Mouse (Mus musculus): ENCODE measurements around the gene Cfap61. TPM values are rescaled to one million over a fixed set of nuclear protein-coding genes. Genes with fewer than 3 reads are reported as not detected.
"Not testable (repeated sequence)": the region's sequence is repeated elsewhere in the genome, so short reads cannot be mapped to it uniquely, and the experiment has no call there.

Cfap61 gene
- polyA plus RNA-seq, 1 experiment, result 0.23 TPM

DNA sequence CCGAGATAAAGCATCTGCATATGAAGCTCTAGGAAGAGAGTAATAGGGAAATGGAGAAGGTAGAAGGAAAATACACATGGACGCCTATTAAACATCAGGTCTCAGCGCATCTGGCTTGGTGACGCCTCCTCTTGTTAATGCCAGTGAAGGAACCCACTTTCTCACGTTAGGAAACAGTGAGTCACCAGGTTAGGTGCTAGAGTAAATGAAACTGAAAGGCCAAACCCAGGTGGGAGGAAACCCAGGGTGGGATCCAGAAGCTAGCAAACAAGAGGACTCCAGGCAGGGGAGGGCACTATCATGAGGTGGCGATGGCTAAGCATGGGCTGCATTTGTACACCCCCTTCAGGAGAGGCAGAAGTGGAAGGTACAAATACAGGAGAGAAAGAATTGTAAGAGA lies 29.4 kb upstream of the Cfap61 start:
- DNase-seq, result no peak
- 75% methylated on average over 6 of the region's 6 CpGs for WGBS
- H3K4me3 ChIP-seq (ENCODE audit: control insufficient read depth, insufficient read depth, low read length), result no peak overlapping the region

GRCm38 (mm10) chr2:145905884-145906283 lies 28.7 kb upstream of the Cfap61 start:
- not testable (repeated sequence) for H3K27me3 ChIP-seq (ENCODE audit: control insufficient read depth, insufficient read depth, low read length); H3K4me3 ChIP-seq (ENCODE audit: control insufficient read depth, insufficient read depth, low read length); H3K4me1 ChIP-seq (replicated peaks; ENCODE audit: control insufficient read depth, insufficient read depth, low read length); H3K27ac ChIP-seq (ENCODE audit: control insufficient read depth, insufficient read depth, low read length); DNase-seq
- 66% methylated on average over 4 of the region's 4 CpGs for WGBS
- peaks cover 23% of the 10 kb centered on the region for H3K36me3 ChIP-seq (ENCODE audit: control insufficient read depth, insufficient read depth, low read length)

More for the DNA sequence above, 29.4 kb upstream of the Cfap61 start:
- TF ChIP-seq POLR2A (IDR thresholded peaks at IDR 0.05; ENCODE audit: control insufficient read depth, extremely low read depth, insufficient read depth, low read length, poor library complexity) (no peak), CTCF (IDR thresholded peaks at IDR 0.05; ENCODE audit: borderline replicate concordance, control insufficient read depth, extremely low read depth, insufficient read depth, low read length, poor library complexity) (no peak)
- H3K27me3 ChIP-seq (ENCODE audit: control insufficient read depth, insufficient read depth, low read length), result no peaks in the 10 kb centered on the region
- H3K27ac ChIP-seq (ENCODE audit: control insufficient read depth, insufficient read depth, low read length), result no peak overlapping the region
- peaks cover 15% of the 10 kb centered on the region for H3K36me3 ChIP-seq (ENCODE audit: control insufficient read depth, insufficient read depth, low read length)
- peaks cover 4% of the 10 kb centered on the region for H3K4me1 ChIP-seq (replicated peaks; ENCODE audit: control insufficient read depth, insufficient read depth, low read length)

- WGBS, result 96% methylated on average over 8 of the region's 8 CpGs
- H3K36me3 ChIP-seq (ENCODE audit: control insufficient read depth, insufficient read depth, low read length), result peaks cover 78% of the 10 kb centered on the region
- TF ChIP-seq POLR2A (IDR thresholded peaks at IDR 0.05; ENCODE audit: control insufficient read depth, extremely low read depth, insufficient read depth, low read length, poor library complexity) (no peak), CTCF (IDR thresholded peaks at IDR 0.05; ENCODE audit: borderline replicate concordance, control insufficient read depth, extremely low read depth, insufficient read depth, low read length, poor library complexity) (no peak)
Observed at GRCm38 (mm10) chr2:145920941-145921650, 13.5 kb upstream of the Cfap61 start.

DNA sequence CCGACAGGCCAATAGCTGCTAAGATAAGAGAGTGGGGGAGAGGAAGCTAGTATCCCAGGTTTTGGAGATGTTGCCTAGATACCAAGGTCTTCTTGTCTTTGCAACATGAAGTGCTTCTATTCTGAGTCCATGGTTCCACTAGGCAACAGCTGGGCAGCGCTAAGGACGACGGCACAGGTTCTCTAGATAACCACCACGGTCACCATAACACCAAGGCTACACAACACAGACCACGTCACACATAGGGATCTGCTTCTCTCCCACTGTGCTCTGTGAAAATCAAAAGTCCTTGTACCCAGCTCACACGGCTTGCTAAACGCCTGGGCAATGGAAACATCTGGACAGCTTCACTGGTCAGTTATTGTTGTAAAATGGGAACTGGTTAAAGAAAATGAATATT lies 2.4 kb downstream of the Cfap61 start:
- no peak for DNase-seq
- H3K27me3 ChIP-seq (ENCODE audit: control insufficient read depth, insufficient read depth, low read length), result 0 out of 2 replicates have a peak, but pooled peaks cover 2% of the 10 kb centered on the region
- peaks cover 7% of the 10 kb centered on the region; the same call in 1 of the 2 replicates for H3K36me3 ChIP-seq (ENCODE audit: control insufficient read depth, insufficient read depth, low read length)
- TF ChIP-seq CTCF (IDR thresholded peaks at IDR 0.05; ENCODE audit: borderline replicate concordance, control insufficient read depth, extremely low read depth, insufficient read depth, low read length, poor library complexity), result no peak
- TF ChIP-seq POLR2A (IDR thresholded peaks at IDR 0.05; ENCODE audit: control insufficient read depth, extremely low read depth, insufficient read depth, low read length, poor library complexity), result no peak
- H3K4me3 ChIP-seq (ENCODE audit: control insufficient read depth, insufficient read depth, low read length), result no peak overlapping the region
- peaks cover 3% of the 10 kb centered on the region for H3K4me1 ChIP-seq (replicated peaks; ENCODE audit: control insufficient read depth, insufficient read depth, low read length)
- WGBS, result 82% methylated on average over 8 of the region's 8 CpGs
- H3K27ac ChIP-seq (ENCODE audit: control insufficient read depth, insufficient read depth, low read length), result no peak overlapping the region

More at GRCm38 (mm10) chr2:145920941-145921650, 13.5 kb upstream of the Cfap61 start:
- H3K27me3 ChIP-seq (ENCODE audit: control insufficient read depth, insufficient read depth, low read length), result no peaks in the 10 kb centered on the region
- H3K27ac ChIP-seq (ENCODE audit: control insufficient read depth, insufficient read depth, low read length), result no peak overlapping the region
- DNase-seq, result no peak
- no peak overlapping the region for H3K4me3 ChIP-seq (ENCODE audit: control insufficient read depth, insufficient read depth, low read length)
- H3K4me1 ChIP-seq (replicated peaks; ENCODE audit: control insufficient read depth, insufficient read depth, low read length), result no peaks in the 10 kb centered on the region

DNA sequence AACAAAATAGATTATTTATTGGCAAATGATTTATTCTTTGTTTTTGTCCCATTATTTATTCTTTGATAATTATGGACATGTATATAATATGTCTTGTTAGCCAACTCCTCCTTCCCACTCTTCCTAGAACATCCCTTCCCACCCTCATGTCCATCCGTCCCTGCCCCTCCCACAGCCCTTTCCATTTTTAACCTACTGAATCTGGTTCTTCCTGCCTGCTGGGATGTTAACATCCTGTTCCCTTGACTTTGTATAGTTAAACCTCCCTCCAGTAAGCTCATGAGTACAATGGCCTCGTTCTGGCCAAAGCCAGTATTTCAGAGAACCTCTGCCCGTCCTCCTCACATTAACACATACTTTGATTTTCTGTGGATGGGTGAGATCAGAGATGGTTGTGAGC lies 6.8 kb downstream of the Cfap61 start:
- WGBS, result 62% methylated on average over 3 of the region's 3 CpGs
- Histone ChIP-seq H3K27me3 (ENCODE audit: control insufficient read depth, insufficient read depth, low read length) (0 out of 2 replicates have a peak, but pooled peaks cover 2% of the 10 kb centered on the region), H3K27ac (ENCODE audit: control insufficient read depth, insufficient read depth, low read length) (no peak overlapping the region), H3K4me3 (ENCODE audit: control insufficient read depth, insufficient read depth, low read length) (no peak overlapping the region), H3K36me3 (ENCODE audit: control insufficient read depth, insufficient read depth, low read length) (no peaks in the 10 kb centered on the region), H3K4me1 (replicated peaks; ENCODE audit: control insufficient read depth, insufficient read depth, low read length) (no peaks in the 10 kb centered on the region)
- no peak for DNase-seq
- TF ChIP-seq CTCF (IDR thresholded peaks at IDR 0.05; ENCODE audit: borderline replicate concordance, control insufficient read depth, extremely low read depth, insufficient read depth, low read length, poor library complexity) (no peak), POLR2A (IDR thresholded peaks at IDR 0.05; ENCODE audit: control insufficient read depth, extremely low read depth, insufficient read depth, low read length, poor library complexity) (no peak)

- H3K36me3 ChIP-seq (ENCODE audit: control insufficient read depth, insufficient read depth, low read length), result no peaks in the 10 kb centered on the region
- no peak for DNase-seq
- 96% methylated on average over 3 of the region's 3 CpGs for WGBS
- H3K4me1 ChIP-seq (replicated peaks; ENCODE audit: control insufficient read depth, insufficient read depth, low read length), result no peaks in the 10 kb centered on the region
- no peak for TF ChIP-seq POLR2A (IDR thresholded peaks at IDR 0.05; ENCODE audit: control insufficient read depth, extremely low read depth, insufficient read depth, low read length, poor library complexity)
- TF ChIP-seq CTCF (IDR thresholded peaks at IDR 0.05; ENCODE audit: borderline replicate concordance, control insufficient read depth, extremely low read depth, insufficient read depth, low read length, poor library complexity), result no peak
- no peak overlapping the region for H3K27ac ChIP-seq (ENCODE audit: control insufficient read depth, insufficient read depth, low read length)
- H3K4me3 ChIP-seq (ENCODE audit: control insufficient read depth, insufficient read depth, low read length), result no peak overlapping the region
- H3K27me3 ChIP-seq (ENCODE audit: control insufficient read depth, insufficient read depth, low read length), result no peaks in the 10 kb centered on the region
Observed at GRCm38 (mm10) chr2:145944286-145944685, 9.7 kb downstream of the Cfap61 start.
